Mouse (Mus musculus) MEL (cell line): ENCODE measurements around the gene Cntn4. TPM values are rescaled to one million over a fixed set of nuclear protein-coding genes. Genes with fewer than 3 reads are reported as not detected.

Experiments
- DNase-seq: peaks from one replicate; pipeline ENCODE4 v3.0.0; 2011; ENCODE audit warnings: low read depth, low spot score
- H3K27ac ChIP-seq: 2 replicates; pipeline ENCODE4 v1.5.1; 2012; ENCODE audit warnings: low read depth, mild to moderate bottlenecking, control low read depth, low read length, moderate library complexity; ENCODE audit not compliant: control insufficient read depth
- H3K27me3 ChIP-seq, 2 experiments: fragments of 150-350 bp in 1 of 2; sonication (generic) in 1 of 2; 2 replicates each; pipeline ENCODE4 v1.6.1; 2012; ENCODE audit warnings: low read length in 2 of 2, mild to moderate bottlenecking in 2 of 2, improper control_type of control experiment in 1 of 2, moderate library complexity in 1 of 2; ENCODE audit not compliant: insufficient read depth in 2 of 2, control insufficient read depth in 1 of 2
- H3K36me3 ChIP-seq, 2 experiments: 2 replicates each; pipeline ENCODE4 v1.6.1; 2012 to 2014; ENCODE audit warnings: low read length in 2 of 2, improper control_type of control experiment in 1 of 2, inconsistent platforms in 1 of 2, mild to moderate bottlenecking in 1 of 2; ENCODE audit not compliant: insufficient read depth in 2 of 2, control insufficient read depth in 1 of 2
- H3K4me1 ChIP-seq, 2 experiments: fragments of 150-350 bp in 1 of 2; sonication (generic) in 1 of 2; 2 replicates each; pipeline ENCODE4 v1.6.1; 2012; ENCODE audit warnings: low read length in 2 of 2, improper control_type of control experiment in 1 of 2, mild to moderate bottlenecking in 1 of 2; ENCODE audit not compliant: insufficient read depth in 2 of 2, control insufficient read depth in 1 of 2
- H3K4me3 ChIP-seq, 2 experiments: fragments of 150-350 bp in 1 of 2; sonication (generic) in 1 of 2; 2 replicates each; pipeline ENCODE4 v1.5.1; 2012; ENCODE audit warnings: low read depth in 2 of 2, low read length in 2 of 2, mild to moderate bottlenecking in 2 of 2, moderate library complexity in 2 of 2, control low read depth in 1 of 2, improper control_type of control experiment in 1 of 2; ENCODE audit not compliant: control insufficient read depth in 1 of 2, insufficient read depth in 1 of 2
- H3K79me2 ChIP-seq: 2 replicates; pipeline ENCODE4 v1.6.1; 2012; ENCODE audit warnings: mild to moderate bottlenecking, low read length, moderate library complexity; ENCODE audit not compliant: control insufficient read depth, poor library complexity, insufficient read depth
- H3K9ac ChIP-seq: 2 replicates; pipeline ENCODE4 v1.6.1; 2012; ENCODE audit warnings: low read depth, mild to moderate bottlenecking, control low read depth, low read length, moderate library complexity; ENCODE audit not compliant: control insufficient read depth, poor library complexity, severe bottlenecking
- H3K9me3 ChIP-seq: fragments of 150-350 bp; sonication (generic); replicated peaks from 2 replicates; pipeline ENCODE4 v1.6.1; 2012; ENCODE audit warnings: mild to moderate bottlenecking, low read length, improper control_type of control experiment, moderate library complexity; ENCODE audit not compliant: insufficient read depth
- CHD1 ChIP-seq: IDR thresholded peaks from 2 replicates; pipeline ENCODE4 v1.6.1; 2012; ENCODE audit warnings: low read depth, mild to moderate bottlenecking, inconsistent platforms, low read length, improper control_type of control experiment
- CHD2 ChIP-seq: IDR thresholded peaks from 2 replicates; pipeline ENCODE4 v1.6.1; 2011; ENCODE audit warnings: low read length, improper control_type of control experiment
- ELF1 ChIP-seq: IDR thresholded peaks from 2 replicates; pipeline ENCODE4 v1.6.1; 2014; ENCODE audit warnings: low read depth, mild to moderate bottlenecking, inconsistent platforms, low read length, improper control_type of control experiment, moderate library complexity
- ETS1 ChIP-seq: IDR thresholded peaks from 2 replicates; pipeline ENCODE4 v1.6.1; 2012; ENCODE audit warnings: low read depth, mild to moderate bottlenecking, inconsistent platforms, low read length, improper control_type of control experiment, moderate library complexity
- GABPA ChIP-seq: IDR thresholded peaks from 2 replicates; pipeline ENCODE4 v1.6.1; 2012; ENCODE audit warnings: low read depth, mild to moderate bottlenecking, inconsistent platforms, low read length, improper control_type of control experiment, moderate library complexity
- KAT2A ChIP-seq: conservative IDR thresholded peaks from 2 replicates; pipeline ENCODE4 v1.6.1; 2012; ENCODE audit warnings: low read depth, low read length, improper control_type of control experiment, inconsistent platforms
- MAFK ChIP-seq: IDR thresholded peaks from 2 replicates; pipeline ENCODE4 v1.6.1; 2011; ENCODE audit warnings: low read depth, mild to moderate bottlenecking, low read length, improper control_type of control experiment, borderline replicate concordance
- MAX ChIP-seq: IDR thresholded peaks from 2 replicates; pipeline ENCODE4 v1.6.1; 2011; ENCODE audit warnings: low read length, improper control_type of control experiment
- MAZ ChIP-seq: IDR thresholded peaks from 2 replicates; pipeline ENCODE4 v1.6.1; 2012; ENCODE audit warnings: low read depth, mild to moderate bottlenecking, inconsistent platforms, low read length, improper control_type of control experiment
- MEF2A ChIP-seq: IDR thresholded peaks from 2 replicates; pipeline ENCODE4 v1.6.1; 2014; ENCODE audit warnings: low read depth, mild to moderate bottlenecking, inconsistent platforms, low read length, improper control_type of control experiment; ENCODE audit not compliant: poor library complexity, insufficient replicate concordance, severe bottlenecking; ENCODE audit errors: extremely low read depth
- MXI1 ChIP-seq: IDR thresholded peaks from 2 replicates; pipeline ENCODE4 v1.6.1; 2011; ENCODE audit warnings: mild to moderate bottlenecking, low read depth, low read length, improper control_type of control experiment
- MYB ChIP-seq: IDR thresholded peaks from 2 replicates; pipeline ENCODE4 v1.6.1; 2011; ENCODE audit warnings: mild to moderate bottlenecking, low read depth, low read length, improper control_type of control experiment
- NELFE ChIP-seq: IDR thresholded peaks from 2 replicates; pipeline ENCODE4 v1.6.1; 2011; ENCODE audit warnings: low read depth, low read length, improper control_type of control experiment
- POLR2A ChIP-seq, 2 experiments: IDR thresholded peaks; 2 replicates each; pipeline ENCODE4 v1.6.1; 2011 to 2012; ENCODE audit warnings: low read length in 2 of 2, mild to moderate bottlenecking in 2 of 2, control low read depth in 1 of 2, improper control_type of control experiment in 1 of 2, low read depth in 1 of 2, moderate library complexity in 1 of 2; ENCODE audit not compliant: control insufficient read depth in 1 of 2, insufficient read depth in 1 of 2, poor library complexity in 1 of 2
- SIN3A ChIP-seq: IDR thresholded peaks from 2 replicates; pipeline ENCODE4 v1.6.1; 2012; ENCODE audit warnings: low read length, improper control_type of control experiment, inconsistent platforms
- SMC3 ChIP-seq: IDR thresholded peaks from 2 replicates; pipeline ENCODE4 v1.6.1; 2011; ENCODE audit warnings: low read depth, low read length, improper control_type of control experiment
- TBP ChIP-seq: IDR thresholded peaks from 2 replicates; pipeline ENCODE4 v1.8.0; 2011; ENCODE audit warnings: low read depth, low read length, improper control_type of control experiment
- TCF12 ChIP-seq: IDR thresholded peaks from 2 replicates; pipeline ENCODE4 v1.6.1; 2014; ENCODE audit warnings: low read depth, mild to moderate bottlenecking, inconsistent platforms, low read length, improper control_type of control experiment, moderate library complexity
- USF2 ChIP-seq, 2 experiments: IDR thresholded peaks; 2 replicates each; pipeline ENCODE4 v1.6.1; 2011 to 2012; ENCODE audit warnings: improper control_type of control experiment in 2 of 2, low read length in 2 of 2, borderline replicate concordance in 1 of 2, inconsistent platforms in 1 of 2, low read depth in 1 of 2, mild to moderate bottlenecking in 1 of 2; ENCODE audit not compliant: insufficient read depth in 1 of 2
- ZC3H11A ChIP-seq: IDR thresholded peaks from 2 replicates; pipeline ENCODE4 v1.6.1; 2012; ENCODE audit warnings: low read depth, mild to moderate bottlenecking, inconsistent platforms, low read length, improper control_type of control experiment
- ZMIZ1 ChIP-seq: IDR thresholded peaks from 2 replicates; pipeline ENCODE4 v1.6.1; 2012; ENCODE audit warnings: low read depth, mild to moderate bottlenecking, inconsistent platforms, low read length, improper control_type of control experiment, moderate library complexity
- ZNF384 ChIP-seq: IDR thresholded peaks from 2 replicates; pipeline ENCODE4 v1.6.1; 2012; ENCODE audit warnings: low read depth, mild to moderate bottlenecking, inconsistent platforms, low read length, improper control_type of control experiment
- polyA plus RNA-seq, 2 experiments: library from polyadenylated mRNA; stranded (reverse) in 1 of 2; unstranded in 1 of 2; fragments of >175 nt in 1 of 2; fragments of >200 nt in 1 of 2; gene quantifications; 2 replicates each; pipeline versions ENCODE4 v1.2.1 to v1.2.4; 2012; ENCODE audit warnings: low replicate concordance in 2 of 2, low read depth in 1 of 2; ENCODE audit not compliant: insufficient read length in 2 of 2, insufficient read depth in 1 of 2, missing spikeins in 1 of 2
- total RNA-seq: library from RNA; depleted of rRNA; stranded (reverse); fragments of 300-350 nt; gene quantifications from 2 replicates; pipeline ENCODE4 v1.2.3, GENCODE M21; 2012

Gene Cntn4
- total and polyA plus RNA-seq, 3 experiments = not detected

DNA sequence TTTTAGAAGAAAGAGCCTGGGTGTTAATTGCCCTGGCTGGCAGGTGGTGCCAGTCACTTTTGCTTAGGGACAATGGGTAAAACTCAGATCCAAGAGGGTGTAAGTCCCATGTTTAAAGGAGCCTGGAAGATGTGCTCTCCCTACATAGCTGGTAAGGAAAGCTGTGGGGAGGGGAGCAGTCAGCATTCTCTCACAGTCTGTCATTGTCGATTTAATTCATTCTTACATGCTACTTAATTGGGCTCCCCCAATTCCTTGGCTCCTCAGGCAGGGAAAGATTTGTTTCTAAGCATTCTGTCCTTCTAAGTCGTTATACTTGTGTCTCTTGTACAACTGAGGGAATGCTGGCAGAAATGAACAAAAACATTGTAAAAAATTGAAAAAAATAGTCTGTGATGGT is 4.0 kb downstream of the Cntn4 start:
- H3K27me3 ChIP-seq = no peaks in the 10 kb centered on the region
- H3K79me2 ChIP-seq = no peaks in the 10 kb centered on the region
- H3K27ac ChIP-seq = no peak overlapping the region
- H3K36me3 ChIP-seq = no peaks in the 10 kb centered on the region
- DNase-seq = no peak
- no peak overlapping the region for H3K4me3 ChIP-seq
- TF ChIP-seq GABPA = no peak
- TF ChIP-seq SIN3A = no peak
- TF ChIP-seq ETS1 = no peak
- TF ChIP-seq ZC3H11A = no peak
- no peaks in the 10 kb centered on the region for H3K9me3 ChIP-seq
- H3K4me1 ChIP-seq = no peaks in the 10 kb centered on the region
- H3K9ac ChIP-seq = no peak overlapping the region

DNA sequence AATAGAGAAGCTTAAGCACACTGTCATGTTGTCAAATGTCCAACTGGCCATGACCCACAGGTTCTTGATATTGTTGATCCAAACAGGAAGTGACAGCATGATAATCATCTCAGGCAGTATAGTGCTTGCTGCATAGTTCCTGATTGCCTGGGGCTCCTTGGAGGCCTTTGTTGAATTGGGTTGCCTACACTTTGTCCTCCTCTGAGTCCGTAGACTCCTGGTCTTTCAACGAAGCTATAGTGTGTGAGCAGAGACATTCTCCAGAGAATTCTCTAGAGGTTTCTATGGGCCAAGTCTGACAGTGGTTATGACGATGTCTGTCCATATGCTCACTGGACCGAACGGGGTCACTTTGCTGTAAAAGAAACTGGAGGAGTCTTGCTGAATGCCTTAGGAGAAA is 5.8 kb downstream of the Cntn4 start:
- Histone ChIP-seq H3K79me2 (no peaks in the 10 kb centered on the region), H3K9ac (no peak overlapping the region), H3K36me3 (no peaks in the 10 kb centered on the region), H3K4me1 (no peaks in the 10 kb centered on the region), H3K27me3 (no peaks in the 10 kb centered on the region)
- no peak for DNase-seq
- TF ChIP-seq MAZ (no peak), MXI1 (no peak), CHD2 (no peak), USF2 (IDR thresholded peaks at IDR 0.05; ENCODE audit: borderline replicate concordance in 1 of 2, insufficient read depth in 1 of 2, low read depth in 1 of 2, low read length in 2 of 2) (no peak), NELFE (no peak), ZMIZ1 (no peak), MAFK (no peak), CHD1 (no peak), SMC3 (no peak), MEF2A (no peak), MAX (no peak), TCF12 (no peak), ZNF384 (no peak), ELF1 (no peak), TBP (no peak), KAT2A (no peak), MYB (no peak), POLR2A (IDR thresholded peaks at IDR 0.05; ENCODE audit: control insufficient read depth in 1 of 2, insufficient read depth in 1 of 2, low read depth in 1 of 2, low read length in 2 of 2, poor library complexity in 1 of 2) (no peak)
- TF ChIP-seq, all 39 proteins: peak for 0
- Histone ChIP-seq H3K9me3 (no peaks in the 10 kb centered on the region), H3K27ac (no peak overlapping the region), H3K4me3 (no peak overlapping the region)
